Mouse (Mus musculus) lung, postnatal 0 days (tissue): ENCODE measurements around the gene Hist2h3c1.

Experiments used
- CTCF ChIP-seq: IDR thresholded peaks from 2 replicates; pipeline ENCODE4 v1.5.1; 2016; ENCODE audit warnings: antibody characterized with exemption, mild to moderate bottlenecking
- EP300 ChIP-seq: IDR thresholded peaks from 2 replicates; pipeline ENCODE4 v1.6.1; 2016; ENCODE audit warnings: antibody characterized with exemption, mild to moderate bottlenecking, control low read depth

DNA sequence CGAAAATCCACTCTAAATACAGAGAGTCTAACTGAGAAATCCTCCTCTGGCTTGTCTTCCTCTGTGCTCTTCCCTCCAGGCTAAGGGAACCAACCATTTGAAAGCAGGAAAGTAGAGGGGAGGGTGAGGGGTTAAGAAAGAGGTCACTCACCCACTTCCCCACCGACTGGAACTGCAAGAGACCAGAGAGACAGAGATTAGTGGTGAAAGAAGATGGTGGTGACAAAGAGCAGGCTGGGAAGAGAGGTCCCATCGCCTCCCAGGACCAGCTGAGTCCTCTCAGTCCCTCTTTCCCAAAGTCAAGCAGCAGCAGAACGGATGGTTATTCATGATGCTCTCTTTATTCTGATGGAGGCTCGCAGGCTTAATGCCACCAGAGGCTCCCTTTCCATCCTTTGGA, 46.9 kb downstream of the Hist2h3c1 start:
- TF ChIP-seq CTCF (no peak), EP300 (no peak)
